Mouse (Mus musculus) heart, postnatal 0 days (tissue): ENCODE measurements at regions not wholly inside any gene's neighbourhood (a gene's known extent, or its start where the extent isn't known, plus 50 kb on each side); places are given as distances from the start of the nearest gene placed in this dataset.

Experiments used
- CTCF ChIP-seq: IDR thresholded peaks from 2 replicates; pipeline ENCODE4 v1.5.1; 2016; ENCODE audit warnings: antibody characterized with exemption, control low read depth, low read depth
- EP300 ChIP-seq: IDR thresholded peaks from 2 replicates; pipeline ENCODE4 v1.6.1; 2016; ENCODE audit warnings: antibody characterized with exemption, low read depth

DNA sequence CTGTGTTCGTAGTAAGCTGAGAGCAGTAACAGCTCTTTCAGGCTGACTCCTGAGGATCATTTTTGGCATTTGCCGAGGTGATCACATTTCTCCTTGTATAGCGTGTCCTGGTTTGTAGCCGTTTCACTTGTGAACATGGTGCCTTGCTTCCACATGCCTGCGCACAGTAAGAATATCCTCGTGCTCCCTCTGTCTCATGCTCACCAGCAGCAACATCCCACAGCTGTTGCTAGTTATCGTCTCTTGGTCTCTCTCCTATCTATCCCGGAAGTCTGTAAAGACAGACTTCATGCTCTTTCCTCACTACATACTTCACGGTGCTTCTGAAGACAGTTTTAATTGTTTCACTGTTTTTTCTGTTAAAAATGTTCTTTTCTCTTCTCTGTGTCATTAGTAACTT lies 331.7 kb upstream of the Tmc3 start:
- TF ChIP-seq EP300 (no peak), CTCF (no peak)
